Mouse (Mus musculus) spleen, adult 2 months (tissue): ENCODE data around the gene Ntm. TPM values are rescaled to one million over a fixed set of nuclear protein-coding genes. Genes with fewer than 3 reads are reported as not detected.

ENCODE experiments used
- DNase-seq, 2 experiments: peaks; one replicate each; pipeline versions ENCODE4 v3.0.0 to v3.0.0-alpha.2; 2012 to 2021; ENCODE audit warnings: low spot score in 2 of 2, low read depth in 1 of 2
- H3K27ac ChIP-seq: fragments of 200-500 bp; 2 replicates; pipeline ENCODE4 v1.5.1; 2012; ENCODE audit warnings: low read length, inconsistent platforms; ENCODE audit not compliant: insufficient read depth
- H3K27me3 ChIP-seq: fragments of 200-500 bp; 2 replicates; pipeline ENCODE4 v1.6.1; 2012; ENCODE audit warnings: mild to moderate bottlenecking, moderate library complexity, low read length, inconsistent platforms; ENCODE audit not compliant: control insufficient read depth, insufficient read depth
- H3K36me3 ChIP-seq: fragments of 200-500 bp; 2 replicates; pipeline ENCODE4 v1.6.1; 2012; ENCODE audit warnings: mild to moderate bottlenecking, low read length, inconsistent platforms; ENCODE audit not compliant: control insufficient read depth, insufficient read depth
- H3K4me1 ChIP-seq: fragments of 200-500 bp; 2 replicates; pipeline ENCODE4 v1.6.1; 2011; ENCODE audit warnings: inconsistent platforms; ENCODE audit not compliant: control insufficient read depth, insufficient read depth, insufficient read length
- H3K4me3 ChIP-seq: fragments of 200-500 bp; 2 replicates; pipeline ENCODE4 v1.5.1; 2011; ENCODE audit warnings: mild to moderate bottlenecking, inconsistent platforms; ENCODE audit not compliant: insufficient read depth, insufficient read length; ENCODE audit errors: extremely low read depth
- CTCF ChIP-seq: fragments of 200-500 bp; IDR thresholded peaks from 2 replicates; pipeline ENCODE4 v1.5.1; 2011; ENCODE audit warnings: mild to moderate bottlenecking, inconsistent platforms; ENCODE audit not compliant: insufficient read depth, insufficient read length, insufficient replicate concordance; ENCODE audit errors: extremely low read depth
- POLR2A ChIP-seq: fragments of 200-500 bp; IDR thresholded peaks from 2 replicates; pipeline ENCODE4 v1.6.1; 2011; ENCODE audit warnings: low read depth, low read length, inconsistent platforms
- WGBS: fragments of 180-500 bp; shearing (Covaris S2); methylation state at CpG from one replicate; pipeline ENCODE4 v1.1.7; 2018; 5-methylcytosine and 5-hydroxymethylcytosine counted together
- polyA plus RNA-seq: library from polyadenylated mRNA; depleted of rRNA; stranded (reverse); fragments of >200 nt; gene quantifications from 2 replicates; pipeline ENCODE4 v1.2.3, GENCODE M21; 2012

The Ntm gene
- polyA plus RNA-seq, 1 experiment = 0.18 TPM

DNA sequence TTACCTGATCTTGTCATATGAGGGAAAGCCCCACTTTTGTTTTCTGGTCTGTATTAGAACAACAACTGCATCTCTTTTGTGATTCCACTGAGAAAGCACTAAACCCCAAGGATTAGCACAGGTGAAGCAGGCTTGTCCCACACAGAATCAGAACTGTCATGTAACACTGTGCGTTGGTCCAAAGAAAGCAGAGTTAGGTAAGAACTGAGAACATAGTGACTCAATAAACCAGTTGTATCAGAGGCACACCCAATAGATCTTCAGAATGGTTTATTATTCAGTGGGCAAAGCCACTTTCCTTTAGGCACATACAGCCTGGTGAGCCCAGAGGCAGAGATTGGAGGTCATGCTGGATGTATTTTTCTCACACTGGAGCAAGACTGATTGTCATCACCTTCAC lies 556.9 kb downstream of the Ntm start:
- WGBS = 97% methylated on average over 1 of the region's 1 CpGs
- H3K36me3 ChIP-seq = no peaks in the 10 kb centered on the region
- no peaks in the 10 kb centered on the region for H3K4me1 ChIP-seq
- H3K27me3 ChIP-seq = no peaks in the 10 kb centered on the region
- TF ChIP-seq CTCF (no peak), POLR2A (no peak)
- no peak overlapping the region for H3K4me3 ChIP-seq
- no peak overlapping the region for H3K27ac ChIP-seq
- no peak for DNase-seq

DNA sequence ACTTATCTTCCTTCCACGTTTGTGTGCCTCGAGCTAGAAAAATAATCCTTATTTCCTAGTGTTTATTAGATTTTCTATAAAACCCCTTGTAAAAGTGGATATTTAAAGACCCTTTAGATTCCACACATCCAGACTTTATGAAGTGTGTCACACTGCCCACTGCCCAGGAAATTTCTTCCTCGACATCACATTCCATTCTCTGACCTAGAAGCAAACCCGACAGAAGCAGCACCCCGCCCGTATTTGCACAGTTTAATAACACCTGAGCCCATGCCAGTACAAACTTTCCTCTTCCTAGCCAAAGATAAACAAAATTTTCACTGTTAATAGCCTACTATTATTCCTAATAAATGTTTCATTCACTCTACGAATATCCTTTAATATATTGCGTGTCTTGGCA lies 562.8 kb downstream of the Ntm start:
- Histone ChIP-seq H3K4me1 (no peaks in the 10 kb centered on the region), H3K4me3 (no peak overlapping the region), H3K36me3 (no peaks in the 10 kb centered on the region), H3K27ac (no peak overlapping the region), H3K27me3 (no peaks in the 10 kb centered on the region)
- no peak for DNase-seq
- TF ChIP-seq CTCF (no peak), POLR2A (no peak)
- 77% methylated on average over 8 of the region's 8 CpGs for WGBS

DNA sequence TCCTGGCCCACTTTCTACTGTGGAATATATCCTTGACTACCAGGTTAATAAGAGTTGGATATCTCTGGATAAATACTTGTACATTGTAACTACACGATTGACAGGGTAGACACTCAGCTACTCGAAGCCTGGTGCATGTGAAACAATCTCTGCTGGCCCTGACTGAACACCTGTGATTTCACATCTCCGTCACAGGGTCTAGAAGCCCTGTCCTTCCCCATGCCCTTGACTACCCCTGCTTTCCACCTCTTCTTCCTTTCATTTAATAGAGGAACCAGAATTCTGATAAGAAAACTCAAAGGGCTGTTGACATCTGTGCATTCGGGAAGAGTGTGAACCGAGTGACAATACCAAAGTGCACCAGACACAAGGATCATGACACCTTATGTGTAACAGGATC lies 566.8 kb downstream of the Ntm start:
- DNase-seq = no peak
- H3K36me3 ChIP-seq = no peaks in the 10 kb centered on the region
- no peaks in the 10 kb centered on the region for H3K4me1 ChIP-seq
- H3K4me3 ChIP-seq = no peak overlapping the region
- no peaks in the 10 kb centered on the region for H3K27me3 ChIP-seq
- WGBS = 80% methylated on average over 5 of the region's 5 CpGs
- no peak overlapping the region for H3K27ac ChIP-seq
- no peak for TF ChIP-seq POLR2A
- no peak for TF ChIP-seq CTCF

DNA sequence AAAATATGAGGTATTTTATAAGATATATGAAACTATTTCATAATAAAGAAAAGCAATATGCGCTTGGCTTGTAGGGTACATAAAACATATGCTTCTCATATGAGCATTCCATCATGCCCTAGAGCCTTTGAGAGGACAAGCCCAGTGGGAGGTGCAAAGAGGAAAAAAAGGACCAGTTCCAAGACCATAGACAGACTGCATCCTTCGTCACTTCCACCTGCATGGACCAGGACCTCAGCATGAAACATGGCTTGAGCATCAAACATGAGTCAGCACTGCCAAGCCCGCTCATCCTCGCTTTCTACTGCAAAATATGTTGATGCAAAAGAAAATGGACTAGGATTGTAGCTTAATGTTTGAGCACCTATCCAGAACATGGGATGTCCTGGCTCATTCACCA lies 569.8 kb downstream of the Ntm start:
- no peak overlapping the region for H3K27ac ChIP-seq
- H3K4me1 ChIP-seq = no peaks in the 10 kb centered on the region
- H3K4me3 ChIP-seq = no peak overlapping the region
- no peaks in the 10 kb centered on the region for H3K36me3 ChIP-seq
- 86% methylated on average over 4 of the region's 4 CpGs for WGBS
- DNase-seq = no peak
- no peaks in the 10 kb centered on the region for H3K27me3 ChIP-seq
- TF ChIP-seq POLR2A = no peak
- TF ChIP-seq CTCF = no peak

DNA sequence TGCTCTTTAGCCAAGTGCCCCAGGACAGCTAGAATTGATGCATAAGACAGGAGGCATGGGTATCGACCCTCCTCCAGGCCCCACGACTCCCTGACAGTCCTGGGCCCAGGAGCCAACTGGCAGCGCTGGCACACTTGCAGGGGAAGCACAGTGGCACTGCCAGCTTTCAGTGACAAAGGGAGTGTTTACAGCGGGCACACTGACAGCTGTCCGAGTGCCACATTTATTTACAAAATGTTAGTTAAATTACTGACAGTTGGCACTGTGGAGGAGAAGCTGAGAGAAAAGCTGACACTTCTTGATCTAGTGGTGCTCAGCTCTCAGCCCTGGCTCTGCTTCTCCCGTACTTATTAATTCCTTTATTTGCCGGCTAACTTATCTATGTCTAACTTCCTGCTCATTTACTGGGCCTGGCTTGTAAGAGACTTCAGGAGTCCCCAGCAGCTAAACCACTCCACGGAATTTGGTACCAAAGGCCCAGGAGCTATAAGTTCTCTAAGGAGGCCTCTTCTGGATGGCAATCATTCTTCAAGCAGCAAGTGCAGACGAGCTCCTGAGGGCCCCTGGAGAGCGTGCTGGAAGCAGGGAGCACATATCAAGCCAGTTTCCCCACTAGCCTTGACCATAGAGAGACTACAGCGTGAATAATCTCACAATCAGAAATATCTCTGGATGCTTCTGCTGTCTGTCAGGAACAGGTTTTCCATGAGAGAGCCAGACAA lies 572.0 kb downstream of the Ntm start:
- 77% methylated on average over 11 of the region's 11 CpGs for WGBS
- TF ChIP-seq POLR2A (no peak), CTCF (no peak)
- no peaks in the 10 kb centered on the region for H3K36me3 ChIP-seq
- no peak overlapping the region for H3K27ac ChIP-seq
- no peaks in the 10 kb centered on the region for H3K27me3 ChIP-seq
- no peaks in the 10 kb centered on the region for H3K4me1 ChIP-seq
- H3K4me3 ChIP-seq = no peak overlapping the region
- DNase-seq = no peak

DNA sequence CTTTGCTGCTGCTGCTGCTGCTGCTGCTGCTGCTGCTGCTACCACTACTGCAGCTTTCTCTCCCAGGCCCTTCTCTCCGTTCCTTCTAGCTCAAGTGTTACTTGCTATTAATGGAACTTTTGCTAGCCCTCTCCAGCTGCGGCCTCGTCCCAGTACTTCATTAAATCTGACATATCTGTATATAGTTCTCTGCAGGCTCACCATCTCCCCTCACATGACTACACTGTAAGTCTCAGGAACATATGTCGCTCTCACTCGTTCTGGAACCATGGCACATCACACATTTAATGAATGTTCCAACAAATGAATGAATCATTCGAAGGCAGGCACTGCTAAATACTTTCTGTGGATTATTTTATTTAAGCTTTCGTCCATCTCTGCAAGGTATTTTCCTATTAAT lies 573.7 kb downstream of the Ntm start:
- no peak for DNase-seq
- Histone ChIP-seq H3K4me3 (no peak overlapping the region), H3K4me1 (no peaks in the 10 kb centered on the region), H3K36me3 (no peaks in the 10 kb centered on the region), H3K27me3 (no peaks in the 10 kb centered on the region), H3K27ac (no peak overlapping the region)
- 89% methylated on average over 7 of the region's 7 CpGs for WGBS
- TF ChIP-seq POLR2A (no peak), CTCF (no peak)

DNA sequence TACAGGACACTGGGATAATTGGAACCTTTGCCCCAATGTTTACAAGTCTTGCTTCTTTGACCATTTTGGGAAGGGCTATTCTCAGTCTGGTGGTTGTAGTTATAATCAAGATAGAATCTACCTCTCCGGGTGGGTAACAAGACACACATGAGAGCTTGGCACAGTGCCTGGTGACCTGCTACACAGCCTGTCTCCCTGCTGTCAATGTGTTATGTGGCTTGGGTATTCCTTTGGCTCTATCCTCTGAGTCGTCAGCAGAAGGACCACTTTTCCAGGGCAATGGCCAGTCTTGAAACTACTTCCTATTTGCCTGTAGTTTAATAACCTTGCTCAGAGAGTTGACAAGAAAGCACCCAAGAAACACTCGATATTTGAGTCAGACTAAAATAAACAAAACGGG lies 575.8 kb downstream of the Ntm start:
- TF ChIP-seq POLR2A = no peak
- TF ChIP-seq CTCF = no peak
- no peaks in the 10 kb centered on the region for H3K4me1 ChIP-seq
- no peaks in the 10 kb centered on the region for H3K36me3 ChIP-seq
- 78% methylated on average over 4 of the region's 4 CpGs for WGBS
- H3K27ac ChIP-seq = no peak overlapping the region
- no peaks in the 10 kb centered on the region for H3K27me3 ChIP-seq
- no peak for DNase-seq
- H3K4me3 ChIP-seq = no peak overlapping the region
